Mouse (Mus musculus) lung, postnatal 0 days (tissue): ENCODE data around the gene Gmcl1.

Experiments used
- CTCF ChIP-seq: IDR thresholded peaks from 2 replicates; pipeline ENCODE4 v1.5.1; 2016; ENCODE audit warnings: antibody characterized with exemption, mild to moderate bottlenecking
- EP300 ChIP-seq: IDR thresholded peaks from 2 replicates; pipeline ENCODE4 v1.6.1; 2016; ENCODE audit warnings: antibody characterized with exemption, mild to moderate bottlenecking, control low read depth

GRCm38 (mm10) chr6:86772631-86773030, 39.4 kb upstream of the Gmcl1 start:
- no peak for TF ChIP-seq EP300
- no peak for TF ChIP-seq CTCF
